Mouse (Mus musculus) erythroblast, adult 5-6 weeks (primary cell): ENCODE results near the gene Car4. TPM values are rescaled to one million over a fixed set of nuclear protein-coding genes. Genes with fewer than 3 reads are reported as not detected.
A peak's percentile ranks its signal among the peaks of the same experiment; 100 is the strongest.

Experiments used
- ATAC-seq: replicated peaks from 2 replicates; pipeline ENCODE4 v1.8.0; 2016; ENCODE audit warnings: moderate number of reproducible peaks, mild to moderate bottlenecking, moderate TSS enrichment, inconsistent platforms; ENCODE audit not compliant: poor library complexity, low FRiP score, severe bottlenecking
- total RNA-seq, 2 experiments: library from RNA; stranded (forward) in 1 of 2; stranded (reverse) in 1 of 2; fragments of 150-400 nt in 1 of 2; fragments of 200-764, 138-1000 nt in 1 of 2; gene quantifications; 2 replicates each; pipeline versions ENCODE4 v1.2.3 to v1.2.4; 2015 to 2017; ENCODE audit warnings: low replicate concordance in 2 of 2

Car4 gene
- not detected in 2 replicates for total RNA-seq (2015; ENCODE audit: low replicate concordance)
- total RNA-seq (2017; ENCODE audit: low replicate concordance), result not detected in 2 replicates

- no peak for ATAC-seq
Measured at GRCm38 (mm10) chr11:84957591-84958270, at the start of gene Car4. Gene Car4, plus strand, starts transcription at chr11:84957786.

GRCm38 (mm10) chr11:84908480-84908879, 49.1 kb upstream of the Car4 start:
- no peak for ATAC-seq

GRCm38 (mm10) chr11:84910411-84910810, 47.2 kb upstream of the Car4 start:
- ATAC-seq, result no peak

- 0 out of 2 replicates have a peak, but pooled peaks have one; percentile 35 for ATAC-seq
Measured at GRCm38 (mm10) chr11:84914673-84915072, 42.9 kb upstream of the Car4 start.

- peak; percentile 76 for ATAC-seq
Measured at GRCm38 (mm10) chr11:84916053-84916702, 41.4 kb upstream of the Car4 start, which contains the start of gene Znhit3. Gene Znhit3, minus strand, starts transcription at chr11:84916366.

- ATAC-seq, result no peak
Measured at GRCm38 (mm10) chr11:84916703-84917300, 40.8 kb upstream of the Car4 start.

- peak; percentile 78 for ATAC-seq
Measured at GRCm38 (mm10) chr11:84918425-84918824, 39.2 kb upstream of the Car4 start.

GRCm38 (mm10) chr11:84919276-84919675, 38.3 kb upstream of the Car4 start:
- peak; percentile 61 for ATAC-seq

- ATAC-seq, result no peak
Measured at GRCm38 (mm10) chr11:84919951-84920350, 37.6 kb upstream of the Car4 start.

- ATAC-seq, result no peak
Measured at GRCm38 (mm10) chr11:84920981-84921380, 36.6 kb upstream of the Car4 start.

GRCm38 (mm10) chr11:84932261-84932660, 25.3 kb upstream of the Car4 start:
- no peak for ATAC-seq

GRCm38 (mm10) chr11:84939508-84940053, 18.0 kb upstream of the Car4 start:
- no peak for ATAC-seq

GRCm38 (mm10) chr11:84940140-84940539, 17.4 kb upstream of the Car4 start:
- no peak for ATAC-seq

GRCm38 (mm10) chr11:84943948-84944347, 13.6 kb upstream of the Car4 start:
- 0 out of 2 replicates have a peak, but pooled peaks have one; percentile 18 for ATAC-seq

GRCm38 (mm10) chr11:84944639-84945435, 12.7 kb upstream of the Car4 start:
- no peak for ATAC-seq

- no peak for ATAC-seq
Measured at GRCm38 (mm10) chr11:84945841-84946240, 11.7 kb upstream of the Car4 start.

- no peak for ATAC-seq
Measured at GRCm38 (mm10) chr11:84947206-84947605, 10.4 kb upstream of the Car4 start.

GRCm38 (mm10) chr11:84948114-84948513, 9.5 kb upstream of the Car4 start:
- no peak for ATAC-seq

GRCm38 (mm10) chr11:84948526-84948925, 9.1 kb upstream of the Car4 start:
- no peak for ATAC-seq

GRCm38 (mm10) chr11:84952611-84953010, 5.0 kb upstream of the Car4 start:
- no peak for ATAC-seq
